Mouse (Mus musculus) kidney, adult 2 months (tissue): ENCODE results near the gene Slc1a3.

Experiments used
- CTCF ChIP-seq: fragments of 200-500 bp; conservative IDR thresholded peaks from 2 replicates; pipeline ENCODE4 v1.5.1; 2011; ENCODE audit warnings: low read depth, mild to moderate bottlenecking, control low read depth, low read length, moderate library complexity, mixed read lengths; ENCODE audit not compliant: insufficient read depth, insufficient read length
- POLR2A ChIP-seq: fragments of 200-500 bp; IDR thresholded peaks from one replicate; pipeline ENCODE4 v1.6.1; 2011; ENCODE audit warnings: low read depth, low read length, control low read depth

DNA sequence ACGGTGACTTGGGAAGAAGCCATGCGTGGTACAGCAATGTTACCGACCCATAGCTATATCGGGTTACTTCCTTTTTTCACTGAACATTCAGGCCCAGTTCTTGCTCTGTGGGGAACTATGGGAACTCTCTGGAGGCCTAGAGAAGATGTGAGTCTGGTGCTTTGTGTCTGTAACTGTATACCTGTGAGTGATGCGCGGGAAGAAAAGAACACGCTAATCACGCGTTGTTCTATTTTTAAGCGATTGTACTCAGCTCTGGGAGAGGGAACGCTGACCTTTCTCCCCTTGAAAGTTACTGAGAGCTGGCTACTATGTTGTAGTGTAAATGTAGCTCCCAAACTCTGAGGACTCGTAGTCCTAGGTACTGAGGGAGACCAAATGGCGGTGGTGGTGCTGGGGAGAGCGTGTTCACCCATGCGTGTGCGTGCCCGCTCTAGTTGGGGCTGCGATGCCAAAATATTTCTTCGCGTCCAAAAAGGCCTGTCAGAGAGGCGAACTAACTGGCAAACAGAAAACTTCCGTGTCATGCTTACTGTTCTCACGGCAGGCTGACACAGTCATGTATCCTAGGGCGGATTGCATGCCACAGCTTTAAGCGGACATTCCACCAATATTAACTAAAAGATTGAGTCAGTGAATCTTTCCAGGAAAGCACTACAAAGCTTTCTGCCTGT, 42.6 kb downstream of the Slc1a3 start:
- TF ChIP-seq POLR2A (no peak), CTCF (no peak)
